Comparison of ENCODE assay signal across 29 mouse cellular contexts in genomic region chr3:75948541-75949095, GRCm38 (mm10). TPM values are rescaled to one million over a fixed set of nuclear protein-coding genes. Genes with fewer than 3 reads are reported as not detected.
DNase-seq lines count a peak whose midpoint lies in the region; ATAC-seq and TF ChIP-seq lines count a peak whose summit lies in the region.
"Had no signal": no experiment of that assay in that cellular context is flagged by ENCODE, and none has a peak within 500 bp of the region (broad histone marks: within the 10 kb centered on the region; RNA-seq: fewer than 3 reads in every experiment).

No protein-coding gene starts in this region.

- no peak overlapping the region for H3K27ac ChIP-seq in hindbrain, embryonic 12.5 days
- H3K27ac ChIP-seq in hindbrain, embryonic 16.5 days (ENCODE audit: low read depth, low read length) = no peak overlapping the region
- no peak overlapping the region for H3K27ac ChIP-seq in neural tube, embryonic 11.5 days (ENCODE audit: low read depth, low read length)
- H3K27ac ChIP-seq in neural tube, embryonic 15.5 days (replicated peaks) = no peak overlapping the region
- H3K27ac ChIP-seq in liver, postnatal 0 days (ENCODE audit: low read depth) = 0 out of 2 replicates have a peak overlapping the region, but pooled peaks have one; percentile 3
- H3K27ac ChIP-seq: forebrain, embryonic 10.5 days; forebrain, embryonic 15.5 days; hindbrain, postnatal 0 days had no signal

- H3K4me3 ChIP-seq in hindbrain, embryonic 12.5 days = no peak overlapping the region
- no peak overlapping the region for H3K4me3 ChIP-seq in hindbrain, embryonic 16.5 days (ENCODE audit: low read length)
- no peak overlapping the region for H3K4me3 ChIP-seq in neural tube, embryonic 11.5 days (ENCODE audit: low read depth, low read length)
- no peak overlapping the region for H3K4me3 ChIP-seq in neural tube, embryonic 15.5 days (replicated peaks)
- no peak overlapping the region for H3K4me3 ChIP-seq in liver, postnatal 0 days (ENCODE audit: low read depth, low read length)
- H3K4me3 ChIP-seq: forebrain, embryonic 10.5 days; forebrain, embryonic 15.5 days had no signal

- 81% methylated on average over 2 of the region's 2 CpGs for WGBS in hindbrain, embryonic 12.5 days
- WGBS in hindbrain, embryonic 16.5 days = 79% methylated on average over 2 of the region's 2 CpGs
- 85% methylated on average over 2 of the region's 2 CpGs for WGBS in neural tube, embryonic 11.5 days
- 72% methylated on average over 2 of the region's 2 CpGs for WGBS in neural tube, embryonic 15.5 days
- 80% methylated on average over 2 of the region's 2 CpGs for WGBS in liver, postnatal 0 days (ENCODE audit: insufficient replicate concordance)

- in situ Hi-C loops in Patski (cut with MboI; ENCODE audit: low pct_unique_long_range_greater_than_20kb) = no loop called here

- POLR2A ChIA-PET in Patski (lab: Charles Lee) = no interaction called here

- peaks cover 10% of the 10 kb centered on the region for H3K4me1 ChIP-seq in hindbrain, embryonic 12.5 days
- H3K4me1 ChIP-seq in hindbrain, embryonic 16.5 days (ENCODE audit: control insufficient read depth, insufficient read depth, low read depth, low read length) = no peaks in the 10 kb centered on the region; the same call in 1 of the 2 replicates
- H3K4me1 ChIP-seq in neural tube, embryonic 11.5 days (ENCODE audit: control insufficient read depth, insufficient read depth, low read length) = 0 out of 2 replicates have a peak, but pooled peaks cover 1% of the 10 kb centered on the region
- H3K4me1 ChIP-seq in neural tube, embryonic 15.5 days = peaks cover 17% of the 10 kb centered on the region
- peaks cover 39% of the 10 kb centered on the region for H3K4me1 ChIP-seq in liver, postnatal 0 days (ENCODE audit: insufficient read depth)

- no peaks in the 10 kb centered on the region for H3K27me3 ChIP-seq in hindbrain, embryonic 12.5 days
- H3K27me3 ChIP-seq in hindbrain, embryonic 16.5 days (replicated peaks; ENCODE audit: control insufficient read depth, insufficient read depth, low read length) = no peaks in the 10 kb centered on the region
- no peaks in the 10 kb centered on the region for H3K27me3 ChIP-seq in neural tube, embryonic 11.5 days (ENCODE audit: control insufficient read depth, insufficient read depth, low read length)
- H3K27me3 ChIP-seq in neural tube, embryonic 15.5 days (replicated peaks) = no peaks in the 10 kb centered on the region
- H3K27me3 ChIP-seq in Patski = no peaks in the 10 kb centered on the region
- H3K27me3 ChIP-seq in liver, postnatal 0 days (ENCODE audit: insufficient read depth, low read length) = no peaks in the 10 kb centered on the region
- H3K27me3 ChIP-seq: forebrain, embryonic 15.5 days had no signal

- no peaks in the 10 kb centered on the region for H3K9me3 ChIP-seq in hindbrain, embryonic 12.5 days (replicated peaks)
- H3K9me3 ChIP-seq in hindbrain, embryonic 16.5 days (ENCODE audit: control insufficient read depth, low read length) = no peaks in the 10 kb centered on the region
- no peaks in the 10 kb centered on the region for H3K9me3 ChIP-seq in neural tube, embryonic 11.5 days (ENCODE audit: control insufficient read depth, low read length)
- H3K9me3 ChIP-seq in neural tube, embryonic 15.5 days (replicated peaks) = no peaks in the 10 kb centered on the region
- no peaks in the 10 kb centered on the region for H3K9me3 ChIP-seq in liver, postnatal 0 days (ENCODE audit: low read length)
- H3K9me3 ChIP-seq: forebrain, embryonic 15.5 days had no signal

- no peak for TF ChIP-seq CTCF in Patski (IDR thresholded peaks at IDR 0.05)
- TF ChIP-seq CTCF in liver, postnatal 0 days (IDR thresholded peaks at IDR 0.05; ENCODE audit: low read depth) = no peak

- no peak for TF ChIP-seq EP300 in liver, postnatal 0 days (IDR thresholded peaks at IDR 0.05; ENCODE audit: low read depth)

- CTCF ChIA-PET in Patski (lab: Charles Lee) = interaction anchor here (1.2 to 1.3 kb wide), 2 partner anchors 17 to 39 kb away, joined by 3 to 4 read pairs; no protein-coding TSS in a partner anchor

- 0 out of 2 replicates have a peak, but pooled peaks have one; percentile 29 for ATAC-seq in hindbrain, embryonic 12.5 days (ENCODE audit: low FRiP score)
- no peak for ATAC-seq in hindbrain, embryonic 16.5 days
- 0 out of 2 replicates have a peak, but pooled peaks have one; percentile 21 for ATAC-seq in neural tube, embryonic 11.5 days (ENCODE audit: insufficient read depth, low FRiP score, low TSS enrichment)
- ATAC-seq in neural tube, embryonic 15.5 days (ENCODE audit: low FRiP score) = no peak
- ATAC-seq in Patski = peak; percentile 20
- peak; percentile 50; the same call in 1 of the 2 replicates for ATAC-seq in liver, postnatal 0 days
- ATAC-seq: forebrain, embryonic 15.5 days; hindbrain, postnatal 0 days; intestine, embryonic 16.5 days; midbrain, embryonic 16.5 days had no signal

- no peak overlapping the region for H3K4me2 ChIP-seq in hindbrain, embryonic 12.5 days (replicated peaks)
- no peak overlapping the region for H3K4me2 ChIP-seq in hindbrain, embryonic 16.5 days (ENCODE audit: low read length)
- H3K4me2 ChIP-seq in neural tube, embryonic 11.5 days (ENCODE audit: low read depth) = no peak overlapping the region
- H3K4me2 ChIP-seq in neural tube, embryonic 15.5 days = no peak overlapping the region
- no peak overlapping the region for H3K4me2 ChIP-seq in liver, postnatal 0 days (ENCODE audit: low read depth, low read length)
- H3K4me2 ChIP-seq: forebrain, embryonic 15.5 days; heart, embryonic 11.5 days; midbrain, embryonic 11.5 days had no signal

- 0 out of 2 replicates have a peak, but pooled peaks cover 3% of the 10 kb centered on the region for H3K36me3 ChIP-seq in hindbrain, embryonic 12.5 days
- no peaks in the 10 kb centered on the region for H3K36me3 ChIP-seq in hindbrain, embryonic 16.5 days (ENCODE audit: control insufficient read depth, insufficient read depth, low read length)
- no peaks in the 10 kb centered on the region for H3K36me3 ChIP-seq in neural tube, embryonic 11.5 days (ENCODE audit: control insufficient read depth, insufficient read depth, low read length)
- no peaks in the 10 kb centered on the region for H3K36me3 ChIP-seq in neural tube, embryonic 15.5 days
- peaks cover 7% of the 10 kb centered on the region for H3K36me3 ChIP-seq in liver, postnatal 0 days (replicated peaks; ENCODE audit: insufficient read depth, low read length)
- H3K36me3 ChIP-seq: forebrain, embryonic 15.5 days had no signal

- no peak for DNase-seq in neural tube, embryonic 11.5 days (ENCODE audit: low spot score)
- no peak for DNase-seq in Patski (ENCODE audit: low read depth, low spot score)
- no peak for DNase-seq in liver, postnatal 0 days
- no peak for DNase-seq in ovary, postnatal 10 days (ENCODE audit: low spot score)
- no peak for DNase-seq in thymus, adult 18-20 months
- DNase-seq: adrenal gland, postnatal 14 days; B cell, adult 2 months; cerebellum, adult 11-12 months; cerebellum, adult 9-11 months; gastrocnemius, postnatal 25 days; heart, adult 11 months; heart, postnatal 4 days; kidney, adult 9 months; kidney, postnatal 10 days; layer of hippocampus, postnatal 36 days; lung, postnatal 36 days; right cerebral cortex, adult 18-20 months; spleen, adult 18-20 months; thymus, postnatal 25 days had no signal

- H3K9ac ChIP-seq in hindbrain, embryonic 12.5 days = no peak overlapping the region
- H3K9ac ChIP-seq in hindbrain, embryonic 16.5 days (ENCODE audit: low read depth, low read length) = no peak overlapping the region
- no peak overlapping the region for H3K9ac ChIP-seq in neural tube, embryonic 11.5 days (ENCODE audit: low read length)
- H3K9ac ChIP-seq in neural tube, embryonic 15.5 days (replicated peaks) = no peak overlapping the region
- no peak overlapping the region for H3K9ac ChIP-seq in liver, postnatal 0 days (replicated peaks)
- H3K9ac ChIP-seq: forebrain, embryonic 15.5 days had no signal

RNA-seq across cellular contexts. Expression of gene Golim4, which starts 8.1 kb away (rescaled TPM):
- 60.2 and 67.6 TPM in 2 replicates for polyA plus RNA-seq in hindbrain, embryonic 12.5 days (2016; fragmentation: Nextera tagmentation; extraction: Ambion mirVana)
- 20.5 and 23.7 TPM in 2 replicates for polyA plus RNA-seq in hindbrain, embryonic 16.5 days (2015; fragmentation: Nextera tagmentation; extraction: Ambion mirVana)
- 38.9 and 41.9 TPM in 2 replicates for polyA plus RNA-seq in neural tube, embryonic 11.5 days (2014; fragmentation: Nextera tagmentation; extraction: Ambion mirVana)
- polyA plus RNA-seq in neural tube, embryonic 15.5 days (2015; fragmentation: Nextera tagmentation; extraction: Ambion mirVana) = 21.3 and 25.7 TPM in 2 replicates
- 59.2 TPM for polyA plus RNA-seq in Patski (2021)
- 24.7 and 29.1 TPM in 2 replicates for polyA plus RNA-seq in liver, postnatal 0 days (2015; fragmentation: Nextera tagmentation; extraction: Ambion mirVana)

Comparison
In these comparisons a context has a peak if more than half of its experiments do, and no peak if none do; other contexts are left out.
1. ATAC-seq: peak in hindbrain, embryonic 12.5 days (single experiment), neural tube, embryonic 11.5 days (single experiment), Patski (single experiment) and liver, postnatal 0 days (single experiment); none in hindbrain, embryonic 16.5 days (single experiment) and neural tube, embryonic 15.5 days (single experiment).